Comparison of ENCODE assay signal across 8 mouse cellular contexts in the genomic region with DNA sequence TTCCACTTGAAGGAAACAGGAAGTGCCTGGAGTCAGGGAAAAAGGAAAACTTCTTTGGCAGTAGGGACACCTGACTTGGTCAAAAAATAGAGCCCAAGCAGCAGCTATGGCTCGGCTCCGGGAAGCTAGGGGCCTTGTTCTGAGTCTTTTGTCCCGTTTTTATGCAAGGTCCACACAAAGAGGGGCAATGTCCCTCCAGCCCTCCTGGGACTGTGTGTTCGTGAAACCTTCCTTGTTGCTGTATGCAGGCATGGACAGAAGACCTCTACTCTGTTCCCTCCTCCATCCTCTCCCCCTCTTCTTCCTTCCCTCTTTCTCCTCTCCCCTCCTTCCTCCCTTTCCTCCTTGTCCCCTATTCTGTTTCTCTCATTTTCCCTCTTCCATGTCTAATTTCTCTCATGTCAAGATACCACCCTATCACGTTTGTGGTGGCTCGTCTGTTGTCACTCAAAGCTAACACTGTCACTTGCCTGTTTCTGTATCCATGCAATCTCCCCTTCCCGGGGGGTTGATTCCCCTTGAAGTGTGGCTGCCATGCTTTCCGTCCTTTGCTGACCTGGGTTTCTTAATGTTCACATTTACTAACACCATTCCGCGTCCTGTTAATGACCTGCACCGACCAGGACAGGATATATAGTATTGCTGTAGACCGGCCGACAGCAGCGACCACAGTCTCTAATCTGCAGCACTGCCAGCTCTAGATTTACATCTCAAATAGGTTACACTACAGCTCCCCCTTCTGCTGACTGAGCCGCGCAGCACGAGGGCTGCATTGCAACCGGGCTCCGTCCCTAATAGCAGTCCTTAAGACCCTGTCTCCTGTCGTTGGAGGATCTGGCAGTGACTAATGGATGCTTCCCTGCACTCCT.
DNase-seq lines count a peak whose midpoint lies in the region; ATAC-seq and TF ChIP-seq lines count a peak whose summit lies in the region.

No protein-coding gene starts in this region.

- no peaks in the 10 kb centered on the region for H3K79me3 ChIP-seq in C2C12 (ENCODE audit: low read depth)

- H3K27ac ChIP-seq in forebrain, embryonic 10.5 days: peak overlapping the region; percentile 84
- no peak overlapping the region; the same call in 1 of the 2 replicates for H3K27ac ChIP-seq in heart, embryonic 16.5 days (ENCODE audit: low read length)
- H3K27ac ChIP-seq in liver, embryonic 12.5 days: no peak overlapping the region

- peak; percentile 80 for ATAC-seq in heart, embryonic 16.5 days (replicated peaks; ENCODE audit: extremely low read depth, insufficient read depth, low FRiP score)
- no peak for ATAC-seq in liver, embryonic 12.5 days

- peak overlapping the region; percentile 41; the same call in 1 of the 2 replicates for H3K9ac ChIP-seq in heart, embryonic 16.5 days (ENCODE audit: low read length)
- H3K9ac ChIP-seq in liver, embryonic 12.5 days: no peak overlapping the region

- no peaks in the 10 kb centered on the region for H3K79me2 ChIP-seq in C2C12 (ENCODE audit: control insufficient read depth, insufficient read depth)
- no peaks in the 10 kb centered on the region for H3K79me2 ChIP-seq in myocyte (ENCODE audit: control insufficient read depth, insufficient read depth)

- DNase-seq in adrenal gland, postnatal 36 days: peak; percentile 65 to 82
- peak; percentile 79 for DNase-seq in forebrain, embryonic 10.5 days (ENCODE audit: extremely low spot score, low spot score)
- peak; percentile 82 to 86 for DNase-seq in kidney, postnatal 36 days
- DNase-seq in thymus, postnatal 0 days (ENCODE audit: low spot score): peak; percentile 15

- TF ChIP-seq POLR2A in myocyte (IDR thresholded peaks at IDR 0.05; ENCODE audit: insufficient read length, low read depth): no peak

- H3K9me3 ChIP-seq in forebrain, embryonic 10.5 days: no peaks in the 10 kb centered on the region
- no peaks in the 10 kb centered on the region for H3K9me3 ChIP-seq in heart, embryonic 16.5 days (replicated peaks; ENCODE audit: control insufficient read depth, low read length)
- no peaks in the 10 kb centered on the region for H3K9me3 ChIP-seq in liver, embryonic 12.5 days (replicated peaks)

- H3K36me3 ChIP-seq in C2C12 (ENCODE audit: control insufficient read depth, insufficient read depth): no peaks in the 10 kb centered on the region
- H3K36me3 ChIP-seq in forebrain, embryonic 10.5 days (replicated peaks): no peaks in the 10 kb centered on the region
- H3K36me3 ChIP-seq in heart, embryonic 16.5 days (ENCODE audit: control insufficient read depth, insufficient read depth): no peaks in the 10 kb centered on the region
- H3K36me3 ChIP-seq in liver, embryonic 12.5 days: no peaks in the 10 kb centered on the region
- no peaks in the 10 kb centered on the region for H3K36me3 ChIP-seq in myocyte (ENCODE audit: control insufficient read depth, insufficient read depth)

- H3K4me2 ChIP-seq in heart, embryonic 16.5 days (ENCODE audit: low read depth, low read length): peak overlapping the region; percentile 64
- H3K4me2 ChIP-seq in liver, embryonic 12.5 days: peak overlapping the region; percentile 47
- H3K4me2 ChIP-seq in myocyte (ENCODE audit: low read depth): peak overlapping the region; percentile 28

- TF ChIP-seq CTCF in C2C12 (IDR thresholded peaks at IDR 0.05; ENCODE audit: control insufficient read depth, insufficient read depth, insufficient read length): peak; percentile 80

- H3ac ChIP-seq in C2C12 (ENCODE audit: control insufficient read depth, insufficient read length, low read depth): no peak overlapping the region
- no peak overlapping the region for H3ac ChIP-seq in myocyte (ENCODE audit: control insufficient read depth, insufficient read length)

- H3K27me3 ChIP-seq in C2C12 (ENCODE audit: control insufficient read depth, insufficient read depth, insufficient read length) (no peaks in the 10 kb centered on the region), myocyte (ENCODE audit: control insufficient read depth, insufficient read depth, insufficient read length) (no peaks in the 10 kb centered on the region)
- peaks cover 55% of the 10 kb centered on the region for H3K27me3 ChIP-seq in forebrain, embryonic 10.5 days (ENCODE audit: poor library complexity, severe bottlenecking)
- no peaks in the 10 kb centered on the region for H3K27me3 ChIP-seq in heart, embryonic 16.5 days (ENCODE audit: control insufficient read depth, insufficient read depth, low read length)
- no peaks in the 10 kb centered on the region for H3K27me3 ChIP-seq in liver, embryonic 12.5 days (replicated peaks)

- WGBS in forebrain, embryonic 10.5 days: 1% methylated on average over 20 of the region's 20 CpGs
- WGBS in heart, embryonic 16.5 days: 3% methylated on average over 20 of the region's 20 CpGs
- 2% methylated on average over 20 of the region's 20 CpGs for WGBS in liver, embryonic 12.5 days (ENCODE audit: insufficient replicate concordance)

- H3K4me1 ChIP-seq in forebrain, embryonic 10.5 days: peaks cover 72% of the 10 kb centered on the region
- peaks cover 10% of the 10 kb centered on the region for H3K4me1 ChIP-seq in heart, embryonic 16.5 days (ENCODE audit: control insufficient read depth, insufficient read depth, low read length)
- peaks cover 6% of the 10 kb centered on the region; the same call in 1 of the 2 replicates for H3K4me1 ChIP-seq in liver, embryonic 12.5 days

- H3K4me3 ChIP-seq in C2C12 (ENCODE audit: insufficient read depth, poor library complexity, severe bottlenecking): no peak overlapping the region
- peak overlapping the region; percentile 41 for H3K4me3 ChIP-seq in forebrain, embryonic 10.5 days
- peak overlapping the region; percentile 36 for H3K4me3 ChIP-seq in heart, embryonic 16.5 days (ENCODE audit: low read length)
- H3K4me3 ChIP-seq in liver, embryonic 12.5 days: no peak overlapping the region
- H3K4me3 ChIP-seq in myocyte: no peak overlapping the region

TF ChIP-seq in C2C12, 6 proteins besides CTCF, POLR2A, EP300 and RAD21:
- TF ChIP-seq MAX (IDR thresholded peaks at IDR 0.05) (no peak), CEBPB (IDR thresholded peaks at IDR 0.05; ENCODE audit: low read depth) (no peak), MYOD1 (IDR thresholded peaks at IDR 0.05; ENCODE audit: control insufficient read depth, insufficient read length, low read depth) (no peak), FOSL1 (IDR thresholded peaks at IDR 0.05; ENCODE audit: insufficient read depth, low read length, poor library complexity, severe bottlenecking) (no peak), USF1 (IDR thresholded peaks at IDR 0.05; ENCODE audit: low read depth) (no peak), MYOG (IDR thresholded peaks at IDR 0.05; ENCODE audit: control insufficient read depth, extremely low read depth, insufficient read length) (no peak)

TF ChIP-seq in myocyte, 11 proteins besides CTCF, POLR2A, EP300 and RAD21:
- TF ChIP-seq TCF12 (IDR thresholded peaks at IDR 0.05; ENCODE audit: insufficient read depth, poor library complexity, severe bottlenecking) (no peak), POLR2AphosphoS2 (IDR thresholded peaks at IDR 0.05; ENCODE audit: insufficient read length, low read depth) (no peak), REST (IDR thresholded peaks at IDR 0.05; ENCODE audit: insufficient read depth, insufficient read length) (no peak), TCF3 (IDR thresholded peaks at IDR 0.05; ENCODE audit: insufficient read length, low read depth) (no peak), SRF (IDR thresholded peaks at IDR 0.05; ENCODE audit: control insufficient read depth, insufficient read length, low read depth) (no peak), E2F4 (IDR thresholded peaks at IDR 0.05; ENCODE audit: insufficient read depth) (no peak), MYOG (IDR thresholded peaks at IDR 0.05; ENCODE audit: control insufficient read depth in 1 of 3, insufficient read depth in 1 of 3, insufficient read length in 2 of 3, low read depth in 2 of 3) (no peak), USF1 (IDR thresholded peaks at IDR 0.05; ENCODE audit: low read depth) (no peak), MYOD1 (IDR thresholded peaks at IDR 0.05; ENCODE audit: control insufficient read depth in 1 of 3, insufficient read length in 2 of 3, low read depth in 2 of 3) (no peak), MAX (IDR thresholded peaks at IDR 0.05; ENCODE audit: low read depth) (no peak), CEBPB (IDR thresholded peaks at IDR 0.05; ENCODE audit: insufficient read depth, poor library complexity, severe bottlenecking) (no peak)

Comparison
In these comparisons a context has a peak if more than half of its experiments do, and no peak if none do; other contexts are left out.
1. H3K4me3 ChIP-seq: peak in forebrain, embryonic 10.5 days (single experiment) and heart, embryonic 16.5 days (single experiment); none in C2C12 (single experiment), liver, embryonic 12.5 days (single experiment) and myocyte (single experiment).
2. DNase-seq: peak in every context shown above with its lines; median percentile 84 in kidney, postnatal 36 days; 79 in forebrain, embryonic 10.5 days; 74 in adrenal gland, postnatal 36 days; 15 in thymus, postnatal 0 days.
3. Peak in every context shown above with its lines, with median percentiles within 50 percentile points of each other: H3K4me2 ChIP-seq.